Mouse (Mus musculus): ENCODE results near the gene Hfe. TPM values are rescaled to one million over a fixed set of nuclear protein-coding genes. Genes with fewer than 3 reads are reported as not detected.
"Not testable (repeated sequence)": the region's sequence is repeated elsewhere in the genome, so short reads cannot be mapped to it uniquely, and the experiment has no call there.

The Hfe gene
- total RNA-seq, 4 experiments from 2014 or later: 3.4 to 7.7 (median 4.6) TPM

GRCm38 (mm10) chr13:23744421-23745380, 34.0 kb upstream of the Hfe start:
- DNase-seq (ENCODE audit: low spot score in 2 of 2): no peak

- no peak for DNase-seq (ENCODE audit: low spot score in 2 of 2)
Measured at GRCm38 (mm10) chr13:23743963-23744362, 33.3 kb upstream of the Hfe start.

DNA sequence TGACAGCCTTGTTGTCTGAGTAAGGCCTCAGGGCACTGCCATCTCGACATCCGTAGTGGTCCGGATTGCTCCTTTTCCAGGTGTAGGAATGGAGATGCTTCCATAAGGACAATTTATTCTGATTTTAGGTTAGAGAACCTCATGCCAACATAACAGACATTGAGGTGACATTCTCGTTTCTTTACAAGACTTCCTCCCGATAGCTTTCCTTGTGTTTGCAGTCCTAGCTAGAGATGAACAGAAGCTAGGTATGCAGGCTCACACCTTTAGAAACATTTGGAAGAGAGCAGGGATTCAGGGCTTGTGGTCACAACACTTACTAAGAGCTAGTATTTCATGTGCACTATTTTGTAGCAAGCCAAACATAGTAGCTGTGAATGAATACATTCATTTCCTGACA, 32.6 kb upstream of the Hfe start:
- no peak for DNase-seq (ENCODE audit: low spot score in 2 of 2)

GRCm38 (mm10) chr13:23742007-23742406, 31.4 kb upstream of the Hfe start:
- DNase-seq (ENCODE audit: low spot score in 2 of 2): no peak

DNA sequence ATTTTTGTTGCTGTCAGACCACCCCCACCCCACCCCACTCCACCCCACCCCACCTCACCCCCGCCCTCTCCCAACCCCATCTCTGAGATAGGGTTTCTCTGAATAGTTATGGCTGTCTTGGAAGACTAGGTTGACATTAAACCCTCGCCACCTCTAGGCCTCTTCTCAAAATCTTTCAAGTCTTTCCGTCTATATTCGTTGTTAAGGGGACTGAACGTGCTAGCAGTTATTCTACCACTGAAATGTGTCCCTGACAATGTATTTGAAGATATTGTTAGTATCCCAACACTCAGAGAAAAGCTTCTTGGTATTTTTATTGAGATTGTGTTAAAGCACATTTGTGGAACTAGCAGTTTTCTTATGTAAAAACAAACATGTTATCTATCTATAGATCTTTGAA, 30.3 kb upstream of the Hfe start:
- DNase-seq (ENCODE audit: low spot score in 2 of 2): no peak

DNA sequence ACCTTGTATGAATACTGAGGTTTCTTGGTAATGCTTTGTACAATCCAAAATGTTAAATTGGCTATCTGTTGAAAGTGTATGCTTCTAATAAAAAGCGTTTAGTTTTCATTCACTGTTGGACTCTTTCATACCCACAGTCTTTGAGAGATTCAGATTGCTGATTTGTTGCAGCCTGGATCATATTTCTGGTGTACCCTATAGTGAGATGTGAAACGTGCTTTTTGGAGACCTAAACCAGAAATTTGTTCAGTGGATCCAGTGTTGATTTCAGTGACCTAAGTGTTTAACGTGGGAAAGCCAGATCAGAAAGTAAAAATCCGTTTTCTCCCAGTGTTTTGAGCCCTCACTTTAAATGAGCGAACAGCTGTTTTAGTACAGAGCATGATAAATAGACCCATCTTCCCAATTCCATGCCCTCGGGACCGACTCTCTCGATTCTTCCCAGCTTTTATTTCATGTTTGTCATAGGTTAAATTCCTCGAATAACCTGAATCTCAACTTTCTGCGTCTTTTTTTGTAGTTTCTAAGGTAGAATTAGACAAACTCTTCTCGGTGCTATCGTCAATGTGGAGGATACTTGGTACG, 29.7 kb upstream of the Hfe start:
- DNase-seq (ENCODE audit: low spot score in 2 of 2): no peak

DNA sequence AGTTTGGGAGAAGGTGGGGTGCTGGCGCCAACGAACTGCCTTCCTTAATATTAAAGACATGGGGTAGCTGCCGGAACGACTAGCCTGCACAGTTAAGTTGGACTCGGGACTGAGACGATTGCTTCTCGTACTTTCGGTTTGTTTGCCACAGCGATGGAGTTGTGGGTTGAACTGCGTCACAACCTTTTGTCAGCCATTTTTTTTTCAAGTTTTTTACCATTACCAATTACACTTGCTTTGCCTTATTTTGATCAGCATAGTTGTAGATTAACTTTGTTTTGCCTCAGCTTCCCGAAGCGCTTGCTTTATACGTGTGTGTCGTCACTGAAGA, 29.2 kb upstream of the Hfe start:
- DNase-seq (ENCODE audit: low spot score in 2 of 2): no peak

- peak; percentile 80 to 97 for DNase-seq (ENCODE audit: low spot score in 2 of 2)
Measured at GRCm38 (mm10) chr13:23739069-23739921, 28.6 kb upstream of the Hfe start.

DNA sequence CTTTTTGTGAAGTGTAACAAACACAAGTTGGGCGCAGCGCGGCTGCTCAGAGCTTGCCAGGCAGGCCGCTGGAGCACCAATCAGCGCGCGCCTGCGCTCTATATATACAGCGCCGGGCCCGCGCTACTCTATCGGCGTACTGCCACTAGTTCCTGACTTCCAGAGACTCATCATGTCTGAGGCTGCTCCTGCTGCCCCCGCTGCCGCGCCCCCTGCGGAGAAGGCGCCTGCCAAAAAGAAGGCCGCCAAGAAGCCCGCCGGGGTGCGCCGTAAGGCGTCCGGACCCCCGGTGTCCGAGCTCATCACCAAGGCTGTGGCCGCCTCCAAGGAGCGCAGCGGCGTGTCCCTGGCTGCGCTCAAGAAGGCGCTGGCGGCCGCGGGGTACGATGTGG, 28.0 kb upstream of the Hfe start, which contains the start of gene Hist1h1c:
TSS of gene Hist1h1c (plus strand) at position 132 of the 392 bp plus-strand sequence.
- DNase-seq (ENCODE audit: low spot score in 2 of 2): peak; percentile 83 to 85

DNA sequence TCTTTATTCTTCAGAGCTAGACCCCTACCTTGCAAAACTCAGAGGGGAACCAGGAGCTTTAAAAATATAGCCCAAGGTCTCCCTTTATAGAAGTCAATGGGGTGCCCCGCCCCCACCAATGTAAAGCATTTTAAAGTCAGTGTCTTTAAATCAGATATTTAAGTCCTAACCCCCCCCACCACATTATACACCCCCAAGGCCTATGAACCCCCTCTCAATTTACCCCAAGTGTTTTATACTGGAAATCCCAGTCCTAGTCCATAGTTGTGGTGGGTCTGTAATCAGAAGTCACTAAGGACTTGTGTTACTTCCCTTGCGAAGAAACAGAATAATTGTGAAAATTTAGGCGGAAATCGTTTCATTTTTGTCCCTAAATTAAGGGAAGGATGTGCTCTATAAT, 27.4 kb upstream of the Hfe start:
- no peak for DNase-seq (ENCODE audit: low spot score in 2 of 2)

DNA sequence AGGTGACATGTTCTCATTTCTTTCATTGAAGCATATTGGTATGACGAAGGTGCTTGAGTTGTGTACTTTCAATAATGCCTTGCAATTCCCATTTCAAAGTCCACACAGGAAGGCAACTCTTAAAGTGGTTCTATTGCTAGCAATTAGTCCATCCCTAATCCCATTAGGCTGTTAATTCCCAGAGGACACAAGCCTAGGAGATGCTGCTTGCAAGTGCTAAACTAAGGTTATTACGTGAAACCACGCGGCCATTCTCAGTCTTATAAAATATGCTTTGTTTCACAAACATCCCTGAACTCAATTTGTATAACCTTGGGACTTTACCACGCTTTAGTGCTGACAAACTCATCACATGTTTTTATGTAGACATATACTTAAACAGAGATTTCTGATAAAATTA, 26.4 kb upstream of the Hfe start:
- DNase-seq (ENCODE audit: low spot score in 2 of 2): no peak

GRCm38 (mm10) chr13:23732156-23732804, 21.6 kb upstream of the Hfe start:
- DNase-seq (ENCODE audit: low spot score in 2 of 2): no peak

- DNase-seq (ENCODE audit: low spot score in 2 of 2): no peak
Measured at GRCm38 (mm10) chr13:23730479-23730878, 19.8 kb upstream of the Hfe start.

DNA sequence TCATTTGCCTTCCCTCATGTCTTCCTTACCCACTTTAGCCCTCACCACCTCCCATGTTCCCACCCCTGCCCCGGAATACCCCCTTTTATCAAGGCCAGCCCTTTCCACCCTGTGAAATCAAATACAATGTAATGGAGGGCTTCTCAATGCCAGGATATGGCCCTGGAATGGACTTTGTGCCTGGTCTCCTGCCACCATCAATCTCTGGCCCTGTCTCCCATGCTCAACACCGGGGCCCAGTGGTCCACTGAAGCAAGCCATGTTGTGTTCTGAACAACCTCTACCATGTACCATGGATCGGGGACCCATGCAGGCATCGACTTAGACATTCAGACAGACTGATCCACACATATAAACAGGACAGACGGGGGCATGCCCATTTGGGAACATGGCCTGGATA, 19.1 kb upstream of the Hfe start:
- no peak for DNase-seq (ENCODE audit: low spot score in 2 of 2)

DNA sequence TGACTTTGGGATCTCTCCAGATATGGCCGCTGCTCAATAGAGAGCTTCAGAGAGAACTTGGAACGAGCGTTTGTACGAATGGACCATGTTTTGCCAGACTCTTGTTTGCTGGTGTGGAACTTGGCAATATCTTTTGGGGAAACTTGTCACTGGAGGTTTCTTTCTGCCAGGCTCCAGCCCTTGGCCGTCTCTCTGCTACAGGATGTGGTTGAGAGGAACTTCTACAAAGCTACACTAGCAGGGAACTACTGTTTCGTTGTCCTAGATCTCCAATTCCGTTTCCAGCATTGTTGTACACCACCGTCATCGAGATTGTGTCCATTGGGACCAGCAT, 18.5 kb upstream of the Hfe start:
- DNase-seq (ENCODE audit: low spot score in 2 of 2): no peak

GRCm38 (mm10) chr13:23728472-23729191, 18.0 kb upstream of the Hfe start:
- DNase-seq (ENCODE audit: low spot score in 2 of 2): no peak

GRCm38 (mm10) chr13:23725213-23725612, 14.6 kb upstream of the Hfe start:
- no peak for DNase-seq (ENCODE audit: low spot score in 2 of 2)

DNA sequence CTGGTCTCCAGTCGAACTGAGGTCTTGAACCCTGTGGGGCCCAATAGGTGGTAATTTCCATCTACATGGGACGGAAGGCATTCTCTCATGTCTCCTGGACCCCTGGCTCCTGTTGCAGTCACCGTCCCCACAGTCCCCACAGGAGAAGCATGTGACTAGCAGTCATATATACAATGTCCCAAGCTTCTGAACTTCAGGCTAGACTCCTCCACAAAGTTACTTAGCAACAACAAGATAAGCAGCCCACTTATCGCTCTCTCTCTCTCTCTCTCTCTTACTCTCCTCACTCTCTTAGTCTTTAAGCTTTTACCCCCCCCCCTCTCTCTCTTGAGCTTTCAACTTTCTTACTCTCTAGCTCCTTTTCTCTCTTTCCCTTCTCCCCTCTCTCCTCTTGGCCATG, 13.6 kb upstream of the Hfe start:
- no peak for DNase-seq (ENCODE audit: low spot score in 2 of 2)

DNA sequence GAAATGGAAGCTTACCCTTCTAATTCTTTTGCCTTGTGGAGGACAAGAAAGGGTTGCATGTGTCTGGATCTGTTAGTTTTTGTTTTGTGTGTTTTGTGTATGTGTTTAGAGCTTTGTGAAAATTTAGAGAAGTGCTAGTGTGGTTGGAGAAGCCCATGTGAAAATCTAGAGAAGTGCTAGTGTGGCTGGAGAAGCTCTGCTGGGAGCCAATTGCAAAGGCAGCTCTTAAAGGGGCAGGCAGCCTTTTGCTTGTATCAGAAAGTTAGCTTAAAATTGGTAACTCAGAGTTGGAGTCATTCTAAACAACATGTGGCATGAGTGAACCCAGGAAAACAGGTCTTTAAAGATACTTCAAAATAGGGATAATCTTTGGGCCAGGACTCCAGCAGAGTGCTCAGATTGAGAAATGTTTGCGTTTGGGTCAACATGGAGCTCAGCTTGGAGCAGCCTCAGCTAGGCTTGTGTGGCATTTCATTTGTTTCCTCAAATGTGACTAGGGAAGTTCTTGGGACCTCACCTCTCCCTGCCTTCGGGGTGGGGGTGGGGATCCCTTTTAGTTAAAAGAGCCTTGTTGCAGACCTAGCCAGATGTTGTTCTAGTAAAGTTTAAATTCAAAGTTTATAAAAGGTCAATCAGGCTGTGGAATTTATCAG, 7.1 kb upstream of the Hfe start:
- not testable (repeated sequence) for DNase-seq (ENCODE audit: low spot score in 2 of 2)

DNA sequence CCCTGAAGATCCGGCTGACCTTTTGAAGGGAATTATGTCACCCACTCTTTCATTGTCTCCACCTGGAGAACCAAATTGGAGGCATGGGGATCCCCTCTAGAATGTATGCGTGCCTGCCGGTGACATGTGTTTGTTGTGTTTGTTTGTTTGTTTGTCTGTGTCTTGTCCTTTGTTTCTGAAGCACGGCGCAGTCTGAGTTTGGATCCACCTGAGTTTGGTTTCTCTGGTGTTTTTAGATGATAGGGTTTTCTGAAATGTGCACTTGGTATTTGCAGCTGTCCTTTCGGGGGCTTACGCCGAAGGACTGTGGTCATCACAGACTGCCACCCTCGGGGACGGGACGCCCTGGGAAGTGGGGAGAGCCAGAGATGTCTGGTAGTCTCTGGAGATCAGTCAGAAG, 6.5 kb upstream of the Hfe start:
- DNase-seq (ENCODE audit: low spot score in 2 of 2): no peak
